Mouse (Mus musculus) heart, postnatal 0 days (tissue): ENCODE data around the gene Ccnd1.

Experiments
- CTCF ChIP-seq: IDR thresholded peaks from 2 replicates; pipeline ENCODE4 v1.5.1; 2016; ENCODE audit warnings: antibody characterized with exemption, control low read depth, low read depth
- EP300 ChIP-seq: IDR thresholded peaks from 2 replicates; pipeline ENCODE4 v1.6.1; 2016; ENCODE audit warnings: antibody characterized with exemption, low read depth

GRCm38 (mm10) chr7:144929506-144929905 lies 10.2 kb downstream of the Ccnd1 start:
- TF ChIP-seq CTCF (no peak), EP300 (no peak)
